Mouse (Mus musculus): ENCODE measurements around the gene Tinagl1. TPM values are rescaled to one million over a fixed set of nuclear protein-coding genes. Genes with fewer than 3 reads are reported as not detected.
A peak's percentile ranks its signal among the peaks of the same experiment; 100 is the strongest.

Gene Tinagl1
- polyA plus RNA-seq (2015; fragmentation: Nextera tagmentation; extraction: Ambion mirVana) = 13.8 and 14.2 TPM in 2 replicates

DNA sequence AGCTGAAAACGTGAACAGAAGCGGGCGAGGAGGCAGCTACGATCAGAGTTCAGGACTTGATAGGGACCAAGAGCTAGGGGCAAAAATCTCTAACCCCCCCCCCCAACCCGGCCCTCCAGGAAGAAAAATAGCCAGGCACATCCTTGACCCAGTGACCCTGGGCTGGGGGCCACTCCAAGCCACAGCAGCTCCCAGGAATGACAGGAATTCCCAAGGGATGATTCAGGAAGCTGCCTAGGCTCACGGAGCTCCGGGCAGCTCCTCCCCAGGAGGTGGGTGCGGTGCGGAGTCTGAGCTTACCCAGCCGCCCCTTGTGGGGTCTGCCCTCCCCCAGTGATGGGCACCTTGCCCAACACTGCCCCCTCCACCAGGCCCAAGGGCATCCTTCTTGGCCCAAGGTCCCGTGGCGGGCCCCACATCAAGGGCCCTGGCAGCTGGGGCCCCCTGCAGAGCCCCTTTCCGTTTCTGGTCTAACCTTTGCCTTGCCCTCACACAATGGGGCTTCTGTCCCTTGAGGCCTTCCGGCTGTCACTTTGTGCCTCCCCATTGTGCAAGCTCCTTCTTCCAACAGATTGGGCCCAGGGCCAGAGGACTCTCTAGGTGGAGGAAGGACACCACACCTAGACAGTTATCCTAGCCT is at the start of gene Tinagl1:
TSS of gene Tinagl1 (minus strand) at position 51 of the 640 bp plus-strand sequence.
- Histone ChIP-seq H3K4me3 (peak within 1 kb of the TSS; percentile 31), H3K4me2 (peak within 1 kb of the TSS; percentile 57), H3K9ac (peak within 1 kb of the TSS; percentile 27; the same call in 1 of the 2 replicates), H3K9me3 (no peaks in the 10 kb centered on the region), H3K27me3 (peaks cover 34% of the 10 kb centered on the region), H3K36me3 (no peaks in the 10 kb centered on the region), H3K27ac (no peak within 1 kb of the TSS), H3K4me1 (peaks cover 46% of the 10 kb centered on the region)
- no peak for ATAC-seq (ENCODE audit: insufficient number of reproducible peaks, insufficient read depth, low FRiP score, low TSS enrichment, low read depth)
- WGBS = 4% methylated on average over 14 of the region's 14 CpGs

DNA sequence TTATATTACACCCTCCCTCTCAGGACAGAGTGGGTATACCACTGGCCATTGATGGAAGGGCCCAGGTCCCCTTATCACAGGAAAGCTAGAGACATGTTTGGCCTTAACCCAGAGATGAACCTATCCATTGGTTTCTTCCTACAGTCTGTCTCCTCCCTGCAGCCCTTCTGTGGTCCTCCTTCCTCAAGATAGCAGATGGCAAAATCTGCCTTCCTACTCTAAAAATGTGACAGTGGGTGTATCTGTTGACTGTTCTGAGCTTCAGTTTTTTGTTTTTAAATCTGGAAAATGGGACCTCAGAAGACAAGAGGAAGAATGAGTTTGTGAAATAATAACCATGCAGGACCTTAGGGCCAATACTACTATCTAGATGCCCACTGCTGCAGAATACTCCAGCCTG is 49.1 kb upstream of the Tinagl1 start:
- H3K36me3 ChIP-seq = no peaks in the 10 kb centered on the region
- H3K27ac ChIP-seq = no peak overlapping the region
- no peak for ATAC-seq (ENCODE audit: insufficient number of reproducible peaks, insufficient read depth, low FRiP score, low TSS enrichment, low read depth)
- no peak overlapping the region for H3K4me3 ChIP-seq
- H3K27me3 ChIP-seq = no peaks in the 10 kb centered on the region
- H3K9ac ChIP-seq = no peak overlapping the region
- H3K4me1 ChIP-seq = no peaks in the 10 kb centered on the region
- H3K9me3 ChIP-seq = no peaks in the 10 kb centered on the region
- H3K4me2 ChIP-seq = no peak overlapping the region

DNA sequence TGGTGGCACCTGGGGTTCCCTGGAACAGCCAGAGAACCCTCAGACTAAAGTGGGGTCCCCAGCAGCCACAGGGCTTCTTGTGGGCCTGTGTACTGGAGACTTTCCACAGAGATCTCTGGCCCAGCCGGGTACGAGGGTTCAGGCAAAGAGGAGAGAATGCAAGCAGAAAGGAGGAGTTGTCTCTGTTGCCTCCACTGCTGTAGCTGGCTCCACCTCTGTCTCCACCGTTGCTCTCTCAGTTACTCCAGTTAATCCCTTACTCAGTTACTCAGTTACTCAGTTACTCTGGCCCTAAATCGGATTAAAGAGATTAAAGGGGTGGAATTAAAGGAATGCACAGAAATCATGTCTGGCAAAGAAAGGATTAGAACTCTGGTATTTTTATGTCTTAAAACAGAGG is 47.3 kb upstream of the Tinagl1 start, which contains the start of gene Gm853:
TSS of gene Gm853 (minus strand) at position 223 of the 400 bp plus-strand sequence.
- no peaks in the 10 kb centered on the region for H3K4me1 ChIP-seq
- no peaks in the 10 kb centered on the region for H3K27me3 ChIP-seq
- no peaks in the 10 kb centered on the region for H3K9me3 ChIP-seq
- ATAC-seq (ENCODE audit: insufficient number of reproducible peaks, insufficient read depth, low FRiP score, low TSS enrichment, low read depth) = no peak
- H3K9ac ChIP-seq = no peak within 1 kb of the TSS
- H3K4me3 ChIP-seq = no peak within 1 kb of the TSS
- no peak within 1 kb of the TSS for H3K4me2 ChIP-seq
- 55% methylated on average over 4 of the region's 4 CpGs for WGBS
- H3K36me3 ChIP-seq = no peaks in the 10 kb centered on the region
- no peak within 1 kb of the TSS for H3K27ac ChIP-seq

DNA sequence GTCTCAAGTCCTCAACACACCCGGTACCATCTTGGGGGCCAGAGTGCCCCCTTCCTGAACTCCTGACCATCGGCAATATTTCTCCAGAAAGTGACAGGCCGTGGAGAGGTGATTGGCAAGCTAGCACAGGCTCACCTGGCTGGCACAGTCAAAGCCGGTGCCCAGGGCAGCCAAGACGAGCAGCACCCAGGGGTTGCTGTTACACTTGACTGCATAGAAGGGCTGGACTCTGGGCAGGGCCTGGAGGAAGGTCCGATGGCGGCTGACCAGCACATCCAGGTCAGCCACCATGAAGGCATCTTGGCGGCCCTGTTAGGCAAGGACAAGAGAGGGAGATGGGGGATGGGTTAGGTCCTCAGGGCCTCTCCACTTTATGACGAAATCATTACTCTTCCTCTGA is 45.3 kb upstream of the Tinagl1 start:
- Histone ChIP-seq H3K9me3 (no peaks in the 10 kb centered on the region), H3K27ac (no peak overlapping the region), H3K4me2 (no peak overlapping the region), H3K36me3 (no peaks in the 10 kb centered on the region), H3K4me1 (no peaks in the 10 kb centered on the region), H3K4me3 (no peak overlapping the region), H3K27me3 (no peaks in the 10 kb centered on the region), H3K9ac (no peak overlapping the region)
- 80% methylated on average over 9 of the region's 9 CpGs for WGBS
- ATAC-seq (ENCODE audit: insufficient number of reproducible peaks, insufficient read depth, low FRiP score, low TSS enrichment, low read depth) = no peak

DNA sequence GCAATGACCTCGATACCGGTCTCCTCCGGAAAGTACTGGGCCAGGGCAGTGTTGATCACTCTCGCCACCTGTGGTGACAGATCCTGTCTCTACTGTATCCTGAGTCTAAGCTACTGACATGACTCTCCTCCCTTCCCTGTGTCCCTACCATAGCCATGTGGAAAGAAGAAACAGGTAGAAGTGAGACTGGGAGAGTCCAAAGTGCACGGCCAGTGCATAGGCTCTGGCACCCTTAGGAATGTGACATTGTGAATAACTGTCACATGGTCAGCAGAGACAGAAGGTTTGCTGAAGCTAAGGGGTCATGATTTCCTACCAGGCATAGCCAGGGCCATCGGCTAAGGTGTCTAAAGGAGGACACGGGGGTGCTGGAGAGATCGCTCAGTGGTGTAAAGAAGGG is 40.5 kb upstream of the Tinagl1 start:
- no peak overlapping the region for H3K4me3 ChIP-seq
- no peak for ATAC-seq (ENCODE audit: insufficient number of reproducible peaks, insufficient read depth, low FRiP score, low TSS enrichment, low read depth)
- 92% methylated on average over 8 of the region's 8 CpGs for WGBS
- H3K9ac ChIP-seq = no peak overlapping the region
- H3K27ac ChIP-seq = no peak overlapping the region
- H3K4me2 ChIP-seq = no peak overlapping the region
- H3K9me3 ChIP-seq = no peaks in the 10 kb centered on the region
- no peaks in the 10 kb centered on the region for H3K4me1 ChIP-seq
- no peaks in the 10 kb centered on the region for H3K27me3 ChIP-seq
- H3K36me3 ChIP-seq = no peaks in the 10 kb centered on the region

DNA sequence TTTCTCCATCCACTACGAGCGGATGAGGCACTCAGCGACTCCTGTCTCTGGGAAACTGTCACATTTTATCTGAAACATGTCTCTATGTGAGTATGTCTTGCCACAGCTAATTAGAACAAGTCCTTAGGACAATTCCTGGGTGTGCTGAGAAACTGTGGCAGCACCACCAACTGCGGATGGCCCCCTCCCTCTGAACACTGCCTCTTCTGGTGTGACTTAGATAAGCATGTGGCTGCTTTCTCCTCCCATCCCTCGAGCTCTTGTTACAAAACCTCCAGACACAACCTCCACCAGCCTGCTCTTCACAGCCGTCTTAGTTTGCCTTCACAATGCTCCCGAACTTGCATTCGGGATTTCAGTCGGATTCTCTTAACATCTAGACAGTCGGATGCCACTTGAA is 38.9 kb upstream of the Tinagl1 start:
- no peaks in the 10 kb centered on the region for H3K36me3 ChIP-seq
- ATAC-seq (ENCODE audit: insufficient number of reproducible peaks, insufficient read depth, low FRiP score, low TSS enrichment, low read depth) = no peak
- H3K27ac ChIP-seq = no peak overlapping the region
- H3K9ac ChIP-seq = no peak overlapping the region
- no peaks in the 10 kb centered on the region for H3K9me3 ChIP-seq
- H3K27me3 ChIP-seq = no peaks in the 10 kb centered on the region
- no peak overlapping the region for H3K4me3 ChIP-seq
- 72% methylated on average over 10 of the region's 10 CpGs for WGBS
- H3K4me2 ChIP-seq = no peak overlapping the region
- no peaks in the 10 kb centered on the region for H3K4me1 ChIP-seq

DNA sequence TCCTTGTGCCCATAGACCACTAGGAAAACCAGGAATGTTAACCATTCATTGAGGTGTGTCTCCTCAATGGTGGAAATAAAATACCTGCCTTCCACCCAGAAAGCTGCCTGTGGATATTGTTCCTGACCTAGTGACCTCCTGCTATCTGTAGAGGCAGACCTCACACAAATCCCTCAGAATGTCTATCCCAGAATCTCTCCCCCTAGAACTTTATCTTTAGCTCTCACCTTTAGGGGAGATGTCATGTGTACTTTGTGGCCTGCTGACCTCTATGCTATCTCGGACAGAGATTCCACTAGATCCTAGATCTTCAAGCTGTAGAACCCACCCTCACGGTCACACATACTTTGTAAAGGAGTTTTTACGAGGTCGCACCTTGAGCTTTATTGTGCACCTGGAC is 38.3 kb upstream of the Tinagl1 start:
- Histone ChIP-seq H3K27ac (no peak overlapping the region), H3K27me3 (no peaks in the 10 kb centered on the region), H3K4me3 (no peak overlapping the region), H3K36me3 (no peaks in the 10 kb centered on the region), H3K9ac (no peak overlapping the region), H3K4me1 (no peaks in the 10 kb centered on the region), H3K9me3 (no peaks in the 10 kb centered on the region), H3K4me2 (no peak overlapping the region)
- WGBS = 88% methylated on average over 4 of the region's 4 CpGs
- no peak for ATAC-seq (ENCODE audit: insufficient number of reproducible peaks, insufficient read depth, low FRiP score, low TSS enrichment, low read depth)

DNA sequence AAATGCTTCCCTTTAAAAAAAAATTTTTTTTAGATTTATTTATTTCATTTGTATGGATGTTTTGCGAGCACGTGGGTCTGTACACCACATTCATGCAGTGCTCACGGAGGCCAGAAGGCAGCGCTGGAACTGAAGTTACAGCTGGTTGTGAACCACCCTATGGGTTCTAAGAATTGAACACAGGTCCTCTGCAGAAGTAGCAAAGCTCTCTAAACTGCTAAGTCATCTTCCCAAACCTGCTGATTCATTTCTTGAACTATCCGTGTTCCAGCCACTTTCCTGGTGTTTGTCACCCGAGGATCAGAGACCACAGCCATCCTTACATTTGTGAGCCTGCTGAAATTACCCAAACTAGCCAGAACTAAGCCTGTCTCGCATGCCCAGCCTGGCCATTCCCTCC is 37.5 kb upstream of the Tinagl1 start:
- ATAC-seq (ENCODE audit: insufficient number of reproducible peaks, insufficient read depth, low FRiP score, low TSS enrichment, low read depth) = no peak
- 75% methylated on average over 7 of the region's 7 CpGs for WGBS
- H3K4me3 ChIP-seq = no peak overlapping the region

DNA sequence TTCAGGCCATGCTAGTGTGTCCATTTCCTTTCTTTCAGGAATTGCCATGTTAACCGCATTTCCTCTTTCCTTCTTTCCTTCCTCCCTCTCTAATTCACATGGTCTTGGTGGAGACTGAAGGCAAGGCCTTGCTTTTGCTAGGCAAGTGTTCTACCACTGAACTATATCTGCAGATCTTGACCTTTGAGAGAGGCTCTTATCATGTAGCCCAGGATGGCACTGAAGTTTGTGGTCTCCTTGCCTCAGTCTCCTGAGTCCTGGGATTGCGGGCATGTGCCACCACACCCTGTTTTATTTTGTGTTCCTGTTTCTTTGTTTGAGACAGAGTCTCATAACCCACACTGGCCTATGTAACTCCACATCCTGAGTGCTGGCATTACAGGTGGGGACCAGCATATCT is 36.9 kb upstream of the Tinagl1 start:
- ATAC-seq (ENCODE audit: insufficient number of reproducible peaks, insufficient read depth, low FRiP score, low TSS enrichment, low read depth) = no peak
- no peaks in the 10 kb centered on the region for H3K27me3 ChIP-seq
- WGBS = 90% methylated on average over 2 of the region's 2 CpGs
- no peaks in the 10 kb centered on the region for H3K9me3 ChIP-seq
- H3K27ac ChIP-seq = no peak overlapping the region
- no peak overlapping the region for H3K4me3 ChIP-seq
- no peaks in the 10 kb centered on the region for H3K4me1 ChIP-seq
- no peaks in the 10 kb centered on the region for H3K36me3 ChIP-seq
- H3K4me2 ChIP-seq = no peak overlapping the region
- no peak overlapping the region for H3K9ac ChIP-seq

More for the DNA sequence above, 37.5 kb upstream of the Tinagl1 start:
- no peaks in the 10 kb centered on the region for H3K36me3 ChIP-seq
- no peaks in the 10 kb centered on the region for H3K27me3 ChIP-seq
- no peak overlapping the region for H3K4me2 ChIP-seq
- H3K9me3 ChIP-seq = no peaks in the 10 kb centered on the region
- no peaks in the 10 kb centered on the region for H3K4me1 ChIP-seq
- no peak overlapping the region for H3K27ac ChIP-seq
- H3K9ac ChIP-seq = no peak overlapping the region

DNA sequence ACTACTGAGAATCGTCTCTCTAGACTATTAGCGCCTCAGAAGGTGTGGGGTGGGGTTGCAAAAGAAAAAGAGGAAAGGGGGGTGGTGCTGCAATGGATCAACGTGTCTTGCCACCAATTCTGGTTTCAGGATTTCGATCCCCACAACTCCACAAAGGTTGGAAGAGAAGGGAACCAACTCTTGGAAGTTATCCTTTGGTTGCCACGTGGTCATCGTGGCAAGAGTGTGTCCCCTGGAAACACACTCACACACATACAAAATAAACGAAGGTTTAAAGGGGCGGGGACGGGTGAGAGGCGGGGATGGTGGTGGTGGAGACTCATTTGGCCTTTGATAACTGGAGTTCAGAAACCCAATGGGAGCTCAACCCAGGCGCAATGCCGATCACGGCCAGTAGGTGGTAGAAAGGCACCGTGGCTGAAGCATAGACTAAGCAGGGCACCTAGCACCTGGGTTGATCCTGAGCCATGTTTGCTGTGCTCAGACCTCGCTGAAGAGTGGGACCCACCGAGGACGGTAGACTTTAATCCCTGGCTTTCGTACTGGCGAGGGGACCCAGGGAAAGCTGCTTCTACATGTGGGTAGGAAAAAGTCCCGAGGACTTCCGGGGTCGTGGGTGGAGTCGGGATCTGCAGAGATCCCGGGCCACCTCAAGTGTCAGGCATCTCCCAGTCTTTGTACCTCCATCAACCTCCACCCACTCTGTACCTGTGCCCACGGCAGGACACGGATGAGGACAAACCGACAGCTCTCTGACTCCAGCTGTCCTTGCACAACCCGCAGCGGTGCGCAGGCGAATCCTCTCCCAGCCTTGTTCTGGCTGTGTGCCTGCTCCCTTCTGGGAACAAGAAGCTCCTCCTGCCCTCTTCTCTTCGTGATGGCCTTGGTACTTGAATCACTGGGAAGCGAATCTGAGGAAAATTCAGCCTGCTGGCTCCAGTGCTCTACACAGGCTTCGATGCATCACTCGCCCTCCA is 24.1 kb upstream of the Tinagl1 start:
- Histone ChIP-seq H3K4me1 (peaks cover 7% of the 10 kb centered on the region), H3K9me3 (0 out of 2 replicates have a peak, but pooled peaks cover 2% of the 10 kb centered on the region), H3K27me3 (peaks cover 17% of the 10 kb centered on the region), H3K36me3 (no peaks in the 10 kb centered on the region), H3K9ac (peak overlapping the region; percentile 63), H3K4me2 (peak overlapping the region; percentile 71), H3K27ac (no peak overlapping the region), H3K4me3 (peak overlapping the region; percentile 41)
- ATAC-seq (ENCODE audit: insufficient number of reproducible peaks, insufficient read depth, low FRiP score, low TSS enrichment, low read depth) = peak; percentile 77; the same call in 1 of the 2 replicates
- 17% methylated on average over 35 of the region's 35 CpGs for WGBS

DNA sequence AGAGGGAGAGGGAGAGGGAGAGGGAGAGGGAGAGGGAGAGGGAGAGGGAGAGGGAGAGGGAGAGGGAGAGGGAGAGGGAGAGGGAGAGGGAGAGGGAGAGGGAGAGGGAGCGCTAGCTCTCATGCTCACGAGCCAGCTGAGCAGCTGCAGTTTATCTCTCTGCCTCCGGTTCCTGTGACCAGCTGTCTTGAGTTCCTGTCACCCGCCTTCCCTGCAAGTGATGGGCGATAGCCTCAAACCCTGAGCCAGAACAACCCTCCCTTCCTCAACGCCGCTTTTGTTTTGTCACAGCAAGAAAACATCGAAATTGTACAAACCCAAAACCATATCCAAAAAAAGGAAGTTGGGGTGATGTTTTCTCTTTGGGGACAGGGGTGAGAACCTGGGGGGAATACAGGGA is 21.6 kb upstream of the Tinagl1 start:
- Histone ChIP-seq H3K4me1 (peaks cover 7% of the 10 kb centered on the region), H3K9ac (no peak overlapping the region), H3K27ac (no peak overlapping the region), H3K36me3 (no peaks in the 10 kb centered on the region), H3K9me3 (no peaks in the 10 kb centered on the region), H3K27me3 (peaks cover 17% of the 10 kb centered on the region), H3K4me3 (no peak overlapping the region), H3K4me2 (no peak overlapping the region)
- 76% methylated on average over 8 of the region's 8 CpGs for WGBS
- ATAC-seq (ENCODE audit: insufficient number of reproducible peaks, insufficient read depth, low FRiP score, low TSS enrichment, low read depth) = no peak

DNA sequence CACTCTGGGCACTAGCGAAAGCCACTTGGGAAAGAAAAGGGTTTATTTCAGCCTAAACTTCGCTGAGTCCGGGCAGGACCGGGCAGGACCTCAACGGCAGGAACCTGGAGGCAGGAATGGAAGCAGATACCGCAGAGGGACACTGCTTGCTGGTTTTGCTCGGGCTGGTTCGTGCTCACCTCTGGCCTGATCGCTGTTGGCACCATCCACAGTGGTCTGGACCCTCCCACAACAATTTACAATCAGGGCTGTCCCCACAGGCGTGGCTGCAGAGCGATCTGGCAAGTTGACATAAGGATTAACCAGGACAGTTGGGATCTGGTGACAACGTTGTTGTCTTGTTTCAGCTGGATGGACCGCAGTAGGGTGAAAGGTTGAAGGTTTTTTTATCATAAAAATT is 21.0 kb upstream of the Tinagl1 start:
- no peak overlapping the region for H3K4me2 ChIP-seq
- no peak overlapping the region for H3K9ac ChIP-seq
- H3K27ac ChIP-seq = no peak overlapping the region
- WGBS = 69% methylated on average over 13 of the region's 13 CpGs
- no peaks in the 10 kb centered on the region for H3K9me3 ChIP-seq
- no peak for ATAC-seq (ENCODE audit: insufficient number of reproducible peaks, insufficient read depth, low FRiP score, low TSS enrichment, low read depth)
- peaks cover 17% of the 10 kb centered on the region for H3K27me3 ChIP-seq
- no peak overlapping the region for H3K4me3 ChIP-seq
- H3K36me3 ChIP-seq = no peaks in the 10 kb centered on the region
- H3K4me1 ChIP-seq = peaks cover 7% of the 10 kb centered on the region

Measured in embryonic facial prominence, embryonic 13.5 days (tissue).